Mouse (Mus musculus): ENCODE results near the gene Muc2. TPM values are rescaled to one million over a fixed set of nuclear protein-coding genes. Genes with fewer than 3 reads are reported as not detected.
"Not testable (repeated sequence)": the region's sequence is repeated elsewhere in the genome, so short reads cannot be mapped to it uniquely, and the experiment has no call there.

Muc2 gene
- 0.13 and 0.48 TPM in 2 replicates for polyA plus RNA-seq (2016; fragmentation: Nextera tagmentation; extraction: Ambion mirVana)

- no peak within 1 kb of the TSS for H3K9ac ChIP-seq
- 0 out of 2 replicates have a peak, but pooled peaks cover 2% of the 10 kb centered on the region for H3K27me3 ChIP-seq
- no peaks in the 10 kb centered on the region for H3K9me3 ChIP-seq
- no peaks in the 10 kb centered on the region for H3K36me3 ChIP-seq
- WGBS, result 81% methylated on average over 8 of the region's 8 CpGs
- no peak within 1 kb of the TSS for H3K27ac ChIP-seq
- H3K4me3 ChIP-seq, result no peak within 1 kb of the TSS
- H3K4me1 ChIP-seq, result no peaks in the 10 kb centered on the region
- no peak within 1 kb of the TSS for H3K4me2 ChIP-seq (replicated peaks)
- no peak for ATAC-seq (ENCODE audit: insufficient number of reproducible peaks, insufficient read depth, low FRiP score, low TSS enrichment)
These were observed at the start of gene Muc2 for GRCm38 (mm10) chr7:141690040-141690439. Gene Muc2 (plus strand): TSS chr7:141690340.

GRCm38 (mm10) chr7:141642375-141642774 lies 47.8 kb upstream of the Muc2 start:
- Histone ChIP-seq H3K4me1 (no peaks in the 10 kb centered on the region), H3K27me3 (no peaks in the 10 kb centered on the region), H3K27ac (no peak overlapping the region), H3K4me3 (no peak overlapping the region), H3K36me3 (no peaks in the 10 kb centered on the region), H3K4me2 (replicated peaks) (no peak overlapping the region), H3K9ac (no peak overlapping the region), H3K9me3 (no peaks in the 10 kb centered on the region)
- 82% methylated on average over 1 of the region's 1 CpGs for WGBS
- no peak for ATAC-seq (ENCODE audit: insufficient number of reproducible peaks, insufficient read depth, low FRiP score, low TSS enrichment)

DNA sequence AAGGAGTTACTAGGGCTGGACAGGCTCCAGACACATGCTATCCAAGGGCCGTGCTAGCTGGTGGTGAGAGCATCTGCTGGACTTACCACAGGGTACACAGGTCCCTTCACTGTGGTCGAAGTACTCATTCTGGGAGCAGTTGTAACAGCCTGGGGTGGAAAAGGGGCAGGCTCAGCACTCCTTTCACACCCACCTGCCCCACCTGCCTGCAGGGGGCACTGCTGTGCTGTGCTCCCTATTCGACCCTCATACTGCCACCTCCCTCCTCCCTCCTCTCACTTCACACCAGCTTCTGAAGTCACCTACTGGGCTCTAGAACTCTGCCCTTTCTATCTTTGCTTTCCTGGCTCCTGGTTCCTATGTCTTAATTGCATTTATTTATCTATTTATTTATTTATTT lies 47.0 kb upstream of the Muc2 start:
- no peaks in the 10 kb centered on the region for H3K36me3 ChIP-seq
- ATAC-seq (ENCODE audit: insufficient number of reproducible peaks, insufficient read depth, low FRiP score, low TSS enrichment), result no peak
- H3K27ac ChIP-seq, result no peak overlapping the region
- no peak overlapping the region for H3K4me3 ChIP-seq
- no peaks in the 10 kb centered on the region for H3K4me1 ChIP-seq
- H3K4me2 ChIP-seq (replicated peaks), result no peak overlapping the region
- H3K9me3 ChIP-seq, result no peaks in the 10 kb centered on the region
- WGBS, result 40% methylated on average over 3 of the region's 3 CpGs
- H3K27me3 ChIP-seq, result no peaks in the 10 kb centered on the region
- H3K9ac ChIP-seq, result no peak overlapping the region

GRCm38 (mm10) chr7:141647083-141647482 lies 43.1 kb upstream of the Muc2 start:
- Histone ChIP-seq H3K4me3 (no peak overlapping the region), H3K9me3 (no peaks in the 10 kb centered on the region)
- WGBS, result 68% methylated on average over 2 of the region's 2 CpGs

GRCm38 (mm10) chr7:141647815-141648214 lies 42.3 kb upstream of the Muc2 start:
- no peak for ATAC-seq (ENCODE audit: insufficient number of reproducible peaks, insufficient read depth, low FRiP score, low TSS enrichment)
- H3K4me1 ChIP-seq, result no peaks in the 10 kb centered on the region
- no peaks in the 10 kb centered on the region for H3K27me3 ChIP-seq
- no peak overlapping the region for H3K9ac ChIP-seq
- H3K27ac ChIP-seq, result no peak overlapping the region
- no peaks in the 10 kb centered on the region for H3K9me3 ChIP-seq
- no peak overlapping the region for H3K4me2 ChIP-seq (replicated peaks)
- H3K4me3 ChIP-seq, result no peak overlapping the region
- H3K36me3 ChIP-seq, result no peaks in the 10 kb centered on the region
- WGBS, result 59% methylated on average over 11 of the region's 11 CpGs

More at GRCm38 (mm10) chr7:141647083-141647482, 43.1 kb upstream of the Muc2 start:
- Histone ChIP-seq H3K27ac (no peak overlapping the region), H3K4me1 (no peaks in the 10 kb centered on the region), H3K9ac (no peak overlapping the region), H3K27me3 (no peaks in the 10 kb centered on the region), H3K36me3 (no peaks in the 10 kb centered on the region), H3K4me2 (replicated peaks) (no peak overlapping the region)
- no peak for ATAC-seq (ENCODE audit: insufficient number of reproducible peaks, insufficient read depth, low FRiP score, low TSS enrichment)

DNA sequence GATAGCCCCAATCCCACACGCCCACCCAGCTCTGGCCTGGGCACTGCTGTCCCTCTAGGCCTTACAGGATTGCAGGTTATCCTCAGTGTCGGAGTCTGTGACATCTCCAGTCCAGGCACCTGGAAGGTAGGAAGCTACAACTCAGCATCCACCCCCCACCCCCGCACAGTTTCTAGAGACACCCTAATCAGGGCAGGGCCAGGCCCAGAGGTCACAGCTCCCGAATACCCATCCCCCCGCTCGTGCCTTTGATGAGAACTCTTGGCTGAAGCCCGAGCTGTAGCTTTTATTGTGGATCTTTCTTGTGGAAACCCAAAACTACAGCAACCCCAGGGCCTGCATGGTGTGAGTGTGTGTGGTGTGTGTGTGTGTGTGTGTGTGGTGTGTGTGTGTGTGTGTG lies 37.9 kb upstream of the Muc2 start:
- Histone ChIP-seq H3K4me2 (replicated peaks) (no peak overlapping the region), H3K36me3 (no peaks in the 10 kb centered on the region), H3K4me1 (0 out of 2 replicates have a peak, but pooled peaks cover 3% of the 10 kb centered on the region), H3K9me3 (no peaks in the 10 kb centered on the region), H3K4me3 (no peak overlapping the region), H3K27ac (no peak overlapping the region), H3K27me3 (no peaks in the 10 kb centered on the region), H3K9ac (no peak overlapping the region)
- 46% methylated on average over 7 of the region's 7 CpGs for WGBS
- ATAC-seq (ENCODE audit: insufficient number of reproducible peaks, insufficient read depth, low FRiP score, low TSS enrichment), result no peak

DNA sequence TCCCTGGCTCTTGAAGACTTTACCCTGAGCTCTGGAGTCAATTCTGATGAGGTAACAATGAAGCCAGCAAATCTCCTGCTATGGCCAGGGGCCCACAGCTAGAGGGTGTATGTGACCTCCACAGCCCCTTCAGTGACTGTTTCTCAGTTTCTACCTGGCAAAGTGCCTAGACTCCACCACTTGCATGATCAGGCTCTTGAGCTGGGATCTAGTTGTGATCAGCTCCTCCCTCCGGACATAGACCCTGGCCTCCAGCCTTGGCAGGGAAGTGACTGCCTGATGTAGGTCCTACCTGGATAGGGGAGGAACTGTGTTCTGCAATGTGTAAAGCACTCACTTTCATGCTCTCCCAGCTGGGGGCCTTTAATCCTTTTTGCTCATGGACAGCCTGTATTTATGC lies 29.8 kb upstream of the Muc2 start:
- H3K9me3 ChIP-seq, result no peaks in the 10 kb centered on the region
- no peak overlapping the region for H3K4me2 ChIP-seq (replicated peaks)
- no peaks in the 10 kb centered on the region for H3K27me3 ChIP-seq
- no peak overlapping the region for H3K9ac ChIP-seq
- H3K36me3 ChIP-seq, result no peaks in the 10 kb centered on the region
- no peak overlapping the region for H3K27ac ChIP-seq
- H3K4me1 ChIP-seq, result no peaks in the 10 kb centered on the region
- no peak for ATAC-seq (ENCODE audit: insufficient number of reproducible peaks, insufficient read depth, low FRiP score, low TSS enrichment)
- WGBS, result 78% methylated on average over 1 of the region's 1 CpGs
- H3K4me3 ChIP-seq, result no peak overlapping the region

GRCm38 (mm10) chr7:141661481-141661880 lies 28.7 kb upstream of the Muc2 start:
- no peaks in the 10 kb centered on the region for H3K27me3 ChIP-seq
- WGBS, result 83% methylated on average over 3 of the region's 3 CpGs
- H3K4me1 ChIP-seq, result no peaks in the 10 kb centered on the region
- no peak for ATAC-seq (ENCODE audit: insufficient number of reproducible peaks, insufficient read depth, low FRiP score, low TSS enrichment)
- no peak overlapping the region for H3K4me2 ChIP-seq (replicated peaks)
- no peak overlapping the region for H3K4me3 ChIP-seq
- H3K36me3 ChIP-seq, result no peaks in the 10 kb centered on the region
- H3K27ac ChIP-seq, result no peak overlapping the region
- no peak overlapping the region for H3K9ac ChIP-seq
- no peaks in the 10 kb centered on the region for H3K9me3 ChIP-seq

GRCm38 (mm10) chr7:141662223-141662622 lies 27.9 kb upstream of the Muc2 start:
- no peak overlapping the region for H3K9ac ChIP-seq
- H3K27ac ChIP-seq, result no peak overlapping the region
- no peaks in the 10 kb centered on the region for H3K4me1 ChIP-seq
- H3K4me2 ChIP-seq (replicated peaks), result no peak overlapping the region
- H3K4me3 ChIP-seq, result no peak overlapping the region
- H3K9me3 ChIP-seq, result no peaks in the 10 kb centered on the region
- H3K36me3 ChIP-seq, result no peaks in the 10 kb centered on the region
- no peak for ATAC-seq (ENCODE audit: insufficient number of reproducible peaks, insufficient read depth, low FRiP score, low TSS enrichment)
- 64% methylated on average over 5 of the region's 5 CpGs for WGBS
- no peaks in the 10 kb centered on the region for H3K27me3 ChIP-seq

GRCm38 (mm10) chr7:141666190-141666589 lies 23.9 kb upstream of the Muc2 start:
- 21% methylated on average over 4 of the region's 4 CpGs for WGBS
- no peak for ATAC-seq (ENCODE audit: insufficient number of reproducible peaks, insufficient read depth, low FRiP score, low TSS enrichment)
- Histone ChIP-seq H3K4me1 (no peaks in the 10 kb centered on the region), H3K9ac (no peak overlapping the region), H3K4me3 (no peak overlapping the region), H3K36me3 (no peaks in the 10 kb centered on the region), H3K9me3 (no peaks in the 10 kb centered on the region), H3K4me2 (replicated peaks) (no peak overlapping the region), H3K27ac (no peak overlapping the region), H3K27me3 (no peaks in the 10 kb centered on the region)

- 81% methylated on average over 3 of the region's 3 CpGs for WGBS
- not testable (repeated sequence) for H3K4me1 ChIP-seq; H3K27me3 ChIP-seq; H3K9ac ChIP-seq; H3K36me3 ChIP-seq; H3K9me3 ChIP-seq; H3K4me2 ChIP-seq (replicated peaks); H3K4me3 ChIP-seq; H3K27ac ChIP-seq; ATAC-seq (ENCODE audit: insufficient number of reproducible peaks, insufficient read depth, low FRiP score, low TSS enrichment)
These were observed 21.0 kb upstream of the Muc2 start for GRCm38 (mm10) chr7:141669097-141669496.

- ATAC-seq (ENCODE audit: insufficient number of reproducible peaks, insufficient read depth, low FRiP score, low TSS enrichment), result no peak
- Histone ChIP-seq H3K4me2 (replicated peaks) (no peak overlapping the region), H3K9ac (no peak overlapping the region), H3K4me1 (no peaks in the 10 kb centered on the region), H3K27me3 (no peaks in the 10 kb centered on the region), H3K9me3 (no peaks in the 10 kb centered on the region), H3K4me3 (no peak overlapping the region), H3K27ac (no peak overlapping the region), H3K36me3 (no peaks in the 10 kb centered on the region)
- 77% methylated on average over 4 of the region's 4 CpGs for WGBS
These were observed 19.1 kb upstream of the Muc2 start for GRCm38 (mm10) chr7:141670999-141671398.

Data from embryonic facial prominence, embryonic 12.5 days (tissue).